Mouse (Mus musculus) layer of hippocampus, postnatal 10 days (tissue): ENCODE data around the gene Nav2. TPM values are rescaled to one million over a fixed set of nuclear protein-coding genes. Genes with fewer than 3 reads are reported as not detected.
A peak's percentile ranks its signal among the peaks of the same experiment; 100 is the strongest.

Source experiments
- DNase-seq, 2 experiments: peaks; one replicate each; pipeline ENCODE4 v3.0.0; 2021; ENCODE audit warnings: low spot score in 2 of 2
- total RNA-seq, 2 experiments: library from RNA; stranded (reverse); gene quantifications; 2 replicates each; pipeline ENCODE4 v1.2.3; 2021

Gene Nav2
- total RNA-seq, 2 experiments from 2014 or later, result 103 to 126 TPM

DNA sequence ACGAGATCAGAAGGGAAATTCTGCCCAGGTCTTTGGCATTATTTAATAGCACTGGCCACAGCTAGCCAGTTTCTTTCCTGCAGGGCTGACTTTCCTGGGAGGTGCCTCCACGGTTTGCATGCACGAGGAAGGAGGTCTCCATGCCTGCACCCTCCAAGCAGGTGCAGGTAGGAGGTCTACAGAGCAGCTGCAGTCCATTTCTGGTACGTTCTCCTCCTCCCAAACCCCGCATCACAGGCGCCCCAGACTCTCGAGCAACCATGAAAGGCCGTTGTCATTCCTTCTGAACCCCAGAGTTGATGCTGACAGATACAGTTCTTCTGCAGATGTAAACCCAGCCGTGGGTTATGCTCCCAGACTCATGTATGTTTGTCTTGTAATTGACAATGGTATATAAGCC lies 472.4 kb downstream of the Nav2 start:
- DNase-seq, result no peak

GRCm38 (mm10) chr7:49382884-49383283 lies 474.4 kb downstream of the Nav2 start:
- no peak for DNase-seq

- no peak for DNase-seq
Observed at GRCm38 (mm10) chr7:49388137-49388536, 479.6 kb downstream of the Nav2 start.

DNA sequence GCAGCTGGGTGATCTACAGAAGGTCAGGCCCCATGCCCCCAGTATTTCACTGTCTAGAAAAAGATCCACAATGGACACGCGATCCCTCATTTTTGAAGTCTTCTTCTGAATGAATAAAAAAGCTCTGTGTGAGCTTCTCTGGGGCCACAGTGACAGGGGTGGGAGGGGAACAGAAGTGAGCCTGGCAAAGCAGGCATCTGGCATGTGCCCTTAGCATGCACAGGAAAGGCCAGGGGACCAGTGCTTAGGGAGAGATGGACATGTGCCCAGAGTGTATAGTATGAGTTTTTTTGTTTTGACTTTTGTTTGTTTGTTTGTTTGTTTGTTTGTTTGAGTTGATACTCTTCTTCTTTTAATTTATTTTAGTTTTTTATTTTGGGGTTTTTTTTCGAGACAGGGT lies 481.8 kb downstream of the Nav2 start:
- DNase-seq, result no peak

- DNase-seq, result no peak
Observed at GRCm38 (mm10) chr7:49390829-49391228, 482.3 kb downstream of the Nav2 start.

- no peak for DNase-seq
Observed at GRCm38 (mm10) chr7:49392180-49392579, 483.7 kb downstream of the Nav2 start.

GRCm38 (mm10) chr7:49392834-49393233 lies 484.3 kb downstream of the Nav2 start:
- DNase-seq, result no peak

- no peak for DNase-seq
Observed at GRCm38 (mm10) chr7:49393857-49394256, 485.3 kb downstream of the Nav2 start.

- no peak for DNase-seq
Observed at GRCm38 (mm10) chr7:49396202-49396601, 487.7 kb downstream of the Nav2 start.

GRCm38 (mm10) chr7:49397441-49398003 lies 489.0 kb downstream of the Nav2 start:
- DNase-seq, result no peak

GRCm38 (mm10) chr7:49398020-49398516 lies 489.6 kb downstream of the Nav2 start:
- no peak for DNase-seq

GRCm38 (mm10) chr7:49399314-49399713 lies 490.8 kb downstream of the Nav2 start:
- peak; percentile 71 to 82 for DNase-seq

DNA sequence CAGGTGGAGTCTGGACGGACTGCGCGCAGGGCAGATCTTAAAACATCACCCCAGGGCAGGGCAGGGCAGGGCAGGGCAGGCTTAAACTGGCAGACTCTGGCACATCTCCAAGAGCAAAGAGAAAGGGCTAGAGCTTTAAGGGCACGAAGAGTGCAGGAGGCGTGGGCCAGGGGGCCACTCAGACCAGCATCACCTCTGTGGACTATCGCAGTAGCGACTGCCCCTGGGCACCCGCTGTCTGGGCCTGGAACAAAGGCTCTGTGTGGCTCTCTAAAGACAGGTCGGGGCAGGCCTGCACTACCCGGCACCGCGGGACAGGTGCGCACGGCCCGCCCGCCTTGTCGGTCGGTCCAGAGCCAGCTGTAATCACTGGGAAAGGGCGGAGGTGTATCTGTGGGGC lies 491.9 kb downstream of the Nav2 start:
- no peak for DNase-seq

DNA sequence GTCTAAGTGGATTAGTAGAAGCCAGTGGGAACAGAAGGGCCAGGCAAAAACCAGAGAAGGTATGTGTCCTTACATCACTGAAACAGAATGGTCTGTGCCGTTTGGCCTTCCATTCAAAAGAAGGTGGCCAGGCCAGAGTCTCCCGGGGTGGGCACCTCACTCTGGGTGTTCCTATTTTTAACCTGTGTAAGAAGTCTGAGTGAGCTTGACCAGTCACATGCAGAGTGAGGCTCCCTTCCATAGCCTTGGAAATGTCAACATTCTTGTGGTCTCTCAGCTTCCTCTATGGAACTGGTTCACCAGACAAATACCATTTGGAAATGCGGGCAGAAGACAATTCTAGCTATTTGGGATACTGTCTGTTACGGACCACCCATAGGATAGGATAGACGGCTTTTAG lies 494.0 kb downstream of the Nav2 start:
- DNase-seq, result no peak

DNA sequence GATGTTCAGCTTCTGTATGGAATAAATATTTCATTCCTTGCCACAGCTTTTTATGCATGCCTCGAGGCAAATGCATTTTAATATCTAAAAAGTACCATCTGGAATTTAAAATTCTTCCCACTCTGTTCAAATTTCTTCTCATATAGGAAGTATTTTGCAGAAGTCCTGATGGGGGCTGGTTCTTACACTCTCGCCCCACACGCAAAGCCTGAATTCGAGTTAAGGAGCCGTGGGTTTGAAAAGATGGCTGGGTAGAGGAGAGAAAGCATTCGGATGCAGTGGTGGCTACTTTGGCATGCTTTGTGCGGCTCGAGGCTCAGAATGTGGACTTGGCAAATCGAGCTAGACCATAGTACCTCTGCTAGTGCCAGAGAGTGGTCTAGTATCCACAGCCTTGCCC lies 499.2 kb downstream of the Nav2 start:
- DNase-seq, result no peak

DNA sequence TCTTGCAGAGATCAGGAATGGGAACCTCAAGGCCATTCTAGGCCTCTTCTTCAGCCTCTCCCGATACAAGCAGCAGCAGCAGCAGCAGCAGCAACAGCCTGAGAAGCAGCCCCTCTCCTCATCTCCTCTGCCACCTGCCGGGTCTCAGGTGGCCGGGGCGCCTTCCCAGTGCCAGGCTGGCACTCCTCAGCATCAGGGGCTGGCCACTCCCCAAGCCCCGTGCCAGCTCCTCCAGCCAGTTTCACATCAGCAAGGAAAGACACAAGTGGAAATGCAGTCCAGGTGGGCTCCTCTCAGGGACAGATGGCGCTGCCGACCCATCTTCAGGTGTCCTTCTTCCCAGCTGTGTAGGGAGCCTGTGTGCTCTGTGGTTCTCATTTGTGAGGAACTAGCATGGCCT lies 500.1 kb downstream of the Nav2 start:
- no peak for DNase-seq

DNA sequence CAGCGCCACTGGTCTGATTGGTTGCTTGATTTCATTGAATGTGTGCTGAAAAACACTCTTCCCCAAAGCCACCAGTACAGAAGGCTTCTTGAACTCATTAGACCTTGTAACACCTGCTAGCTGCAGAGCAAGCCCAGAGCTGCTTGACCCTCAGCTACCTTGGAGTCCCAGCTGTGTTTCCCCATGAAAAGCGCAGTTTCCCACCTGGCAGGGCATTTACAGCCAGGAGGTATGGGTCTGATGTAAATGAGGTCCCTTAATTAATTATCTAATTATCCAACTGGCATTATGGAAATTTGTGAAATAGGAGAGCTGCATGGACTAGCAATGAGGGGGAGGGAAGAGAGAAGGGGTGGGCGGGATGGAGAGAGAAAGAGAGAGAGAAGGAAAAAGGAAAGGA lies 500.7 kb downstream of the Nav2 start:
- no peak for DNase-seq

GRCm38 (mm10) chr7:49410188-49410587 lies 501.7 kb downstream of the Nav2 start:
- DNase-seq, result no peak

- no peak for DNase-seq
Observed at GRCm38 (mm10) chr7:49410892-49411291, 502.4 kb downstream of the Nav2 start.

DNA sequence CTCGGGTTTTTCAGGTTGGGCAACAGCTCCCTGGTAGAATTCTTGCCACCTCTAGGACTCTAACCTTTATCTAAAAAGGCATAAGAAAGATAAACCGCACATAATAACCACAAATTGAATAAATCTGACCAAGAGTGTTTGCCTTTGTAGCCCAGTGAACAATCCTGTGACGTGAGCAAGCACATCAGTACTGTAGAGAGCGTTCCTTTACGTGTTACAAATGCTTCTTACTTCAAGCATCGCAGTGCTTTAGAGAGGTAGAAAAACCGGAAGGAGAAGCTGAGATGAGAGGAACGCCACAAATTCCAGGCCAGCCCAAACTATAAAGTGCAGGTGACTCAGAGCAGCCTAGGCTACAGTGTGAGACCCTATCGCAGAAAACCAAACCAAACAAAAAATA lies 503.3 kb downstream of the Nav2 start:
- DNase-seq, result no peak

GRCm38 (mm10) chr7:49415131-49415530 lies 506.6 kb downstream of the Nav2 start:
- no peak for DNase-seq

DNA sequence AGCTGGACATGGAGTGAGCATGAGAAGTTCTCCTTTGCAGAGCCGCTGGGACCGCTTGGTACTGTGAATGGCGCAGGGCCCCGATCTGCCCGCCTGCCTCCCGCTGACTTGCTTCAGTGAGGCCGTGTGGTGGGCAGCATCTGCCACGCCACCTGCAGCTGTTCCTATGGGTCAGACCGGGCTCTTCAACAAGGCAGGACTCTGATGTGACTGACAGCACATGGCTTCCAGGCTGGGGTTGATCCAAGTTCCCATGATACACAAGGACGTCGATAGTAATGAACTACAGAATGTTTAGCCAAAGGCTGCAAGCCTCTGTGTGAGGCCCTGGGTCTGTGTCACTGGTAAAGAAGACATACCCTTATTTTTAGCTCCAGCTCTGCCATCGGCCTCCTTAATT lies 507.2 kb downstream of the Nav2 start:
- no peak for DNase-seq

DNA sequence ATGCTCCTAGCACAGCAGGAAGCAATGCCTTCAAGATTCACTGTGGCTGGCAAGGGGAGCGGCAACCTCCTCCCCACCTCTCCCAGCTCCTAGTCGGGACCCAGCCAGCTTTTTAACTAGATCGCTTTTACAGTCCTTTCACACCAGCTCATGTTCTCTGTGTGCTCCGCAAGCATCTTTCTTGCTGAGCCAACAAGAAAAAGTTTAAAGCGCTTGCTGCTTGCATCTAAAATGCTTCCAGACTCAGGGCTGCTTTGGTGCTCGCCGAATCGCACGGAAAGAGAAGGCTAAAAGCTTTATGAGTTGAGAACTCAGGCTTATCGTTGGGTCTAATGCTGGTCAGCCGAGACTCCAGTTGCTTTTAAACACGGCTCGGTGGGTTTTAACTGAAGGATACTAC lies 510.3 kb downstream of the Nav2 start:
- DNase-seq, result no peak
